Mouse (Mus musculus): ENCODE results near the gene Stac3.

Gene Stac3

DNA sequence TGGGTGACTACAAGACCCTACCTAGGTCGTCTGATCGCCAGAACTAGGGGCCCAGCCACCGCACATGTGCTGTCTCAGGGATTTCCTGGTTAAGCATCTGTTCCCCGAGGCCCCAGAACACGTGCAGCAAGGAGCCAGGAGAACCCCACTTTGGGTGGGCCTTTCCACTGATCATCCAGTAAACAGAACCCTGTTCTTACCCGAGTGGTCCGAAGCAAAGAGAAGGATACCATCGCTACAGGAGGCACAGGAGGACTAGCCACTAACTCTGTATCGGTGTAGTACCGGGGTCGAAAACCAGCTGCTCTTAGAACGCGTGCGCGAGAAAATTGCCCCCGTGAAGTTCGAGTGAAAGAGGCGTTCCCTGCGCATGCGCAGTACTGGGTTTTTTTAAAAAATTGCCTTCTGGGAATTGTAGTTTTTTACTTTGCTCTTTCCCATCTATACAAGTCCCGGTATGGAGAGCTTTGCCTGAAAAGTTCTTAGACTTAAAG, 20.6 kb downstream of the Stac3 start, which contains the start of gene Shmt2:
Shmt2 (minus strand) TSS at position 357 of the 494 bp plus-strand sequence.
- in situ Hi-C loops (cut with MseI, MboI), result no loop called here

DNA sequence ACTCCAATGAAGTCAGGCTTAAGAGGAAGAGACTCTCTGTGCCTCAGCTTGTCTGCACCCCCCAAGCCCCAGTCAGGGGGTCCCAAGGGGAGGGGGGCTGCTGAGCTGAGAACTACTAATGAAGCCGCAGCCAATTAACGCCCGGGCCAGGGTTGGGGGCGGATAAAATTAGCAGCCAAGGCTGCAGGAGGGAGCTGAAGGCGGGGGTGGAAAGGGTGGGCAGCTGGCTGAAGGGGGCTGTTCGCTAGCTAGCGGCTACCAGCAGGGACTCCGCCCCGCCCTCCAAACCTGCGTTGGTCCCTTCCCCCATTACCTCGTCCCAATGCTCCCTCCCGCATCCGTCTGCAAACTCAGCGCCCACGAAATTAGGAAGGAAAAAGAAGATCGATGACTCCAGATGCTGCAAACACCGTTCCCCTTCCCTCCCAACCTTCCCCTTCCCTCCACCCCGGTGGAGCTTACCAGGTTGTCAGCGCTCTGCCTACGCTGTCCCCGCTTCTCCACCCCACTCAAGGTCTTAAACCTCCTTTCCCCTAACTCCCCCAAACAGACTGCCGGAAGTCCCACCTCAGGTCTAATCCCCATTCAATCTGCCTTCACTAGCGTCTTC, 23.3 kb downstream of the Stac3 start:
- in situ Hi-C loops (cut with MseI, MboI), result no loop called here

DNA sequence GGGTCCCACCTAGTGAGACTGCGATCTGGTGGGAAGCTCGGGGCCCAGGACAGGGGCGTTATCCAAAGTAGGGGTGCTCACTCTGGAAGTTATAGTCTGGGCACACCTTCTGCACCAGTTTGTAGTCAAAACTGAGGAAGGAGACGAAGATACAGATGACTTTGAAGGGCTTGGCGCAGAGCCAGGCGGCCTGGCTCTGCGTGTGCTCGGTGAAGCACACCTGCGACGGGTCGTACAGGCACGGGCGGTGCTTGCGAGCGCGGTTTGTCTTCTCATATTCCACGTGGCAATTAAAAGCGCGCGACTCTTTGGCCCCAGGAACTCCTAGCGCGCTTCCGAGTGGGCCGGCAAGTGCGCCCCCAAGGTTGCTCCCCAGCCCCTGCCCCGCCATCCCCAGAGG, 24.6 kb downstream of the Stac3 start:
- in situ Hi-C loops (cut with MseI, MboI), result no loop called here

DNA sequence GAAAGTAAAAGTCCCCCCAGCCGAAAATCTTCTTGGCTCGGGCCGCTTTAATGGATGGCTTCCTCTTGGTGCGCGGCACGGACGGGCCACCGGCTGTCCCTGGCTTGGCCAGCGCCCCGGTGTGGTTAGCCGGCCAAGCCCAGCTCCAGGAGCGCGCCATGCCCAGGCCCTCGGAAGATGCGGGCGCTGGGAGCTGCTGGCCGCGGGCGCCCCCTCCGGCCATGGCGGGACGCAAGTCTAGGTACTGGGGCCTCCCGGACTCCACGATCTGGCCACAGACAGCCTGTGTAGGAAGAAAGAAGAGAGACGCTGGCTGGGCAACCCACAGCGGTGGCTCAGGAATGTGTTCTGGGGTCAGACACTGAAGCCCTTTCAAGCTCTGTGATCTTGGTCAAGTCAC, 25.2 kb downstream of the Stac3 start:
- in situ Hi-C loops (cut with MseI, MboI), result no loop called here

DNA sequence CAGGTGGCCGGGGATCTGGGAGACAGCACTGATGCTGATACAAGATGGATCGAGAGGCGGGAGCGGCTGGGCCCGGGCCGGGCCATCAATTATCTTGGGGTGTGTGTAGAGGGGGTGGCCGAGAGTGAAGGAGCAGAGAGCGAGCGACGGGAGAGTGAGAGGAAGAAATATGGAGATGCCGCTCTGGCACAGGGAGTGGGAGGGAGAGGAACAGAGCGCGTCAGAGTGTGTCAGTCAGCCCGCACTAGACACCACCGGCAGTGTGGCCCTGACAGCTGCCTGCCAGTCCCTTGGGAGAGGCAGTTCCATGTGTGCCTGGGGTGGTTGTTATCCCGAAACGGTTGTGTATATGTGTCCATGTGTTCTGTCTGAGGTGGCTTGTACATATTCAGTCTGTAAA, 26.0 kb downstream of the Stac3 start:
- in situ Hi-C loops (cut with MseI, MboI), result no loop called here

DNA sequence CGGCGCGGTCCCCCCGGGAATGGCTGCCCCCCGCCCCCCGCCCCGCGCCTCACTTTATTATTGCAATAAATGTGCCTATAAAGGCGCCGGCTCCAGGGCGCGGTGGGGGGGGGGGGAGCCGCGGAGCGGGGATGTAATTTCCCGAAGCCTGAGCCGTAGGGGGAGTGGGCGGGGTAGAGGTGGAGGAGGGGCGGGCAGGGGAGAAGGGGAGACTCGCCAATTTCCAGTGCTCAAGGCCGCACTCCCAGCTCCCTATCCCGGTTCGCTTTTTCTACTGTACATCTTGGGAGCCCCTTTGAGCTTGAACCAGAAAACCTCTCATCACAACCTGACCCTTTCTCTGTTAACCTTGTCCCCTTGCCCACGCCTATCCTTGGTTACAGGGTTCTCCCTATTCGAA, 29.5 kb downstream of the Stac3 start:
- in situ Hi-C loops (cut with MseI, MboI), result no loop called here

DNA sequence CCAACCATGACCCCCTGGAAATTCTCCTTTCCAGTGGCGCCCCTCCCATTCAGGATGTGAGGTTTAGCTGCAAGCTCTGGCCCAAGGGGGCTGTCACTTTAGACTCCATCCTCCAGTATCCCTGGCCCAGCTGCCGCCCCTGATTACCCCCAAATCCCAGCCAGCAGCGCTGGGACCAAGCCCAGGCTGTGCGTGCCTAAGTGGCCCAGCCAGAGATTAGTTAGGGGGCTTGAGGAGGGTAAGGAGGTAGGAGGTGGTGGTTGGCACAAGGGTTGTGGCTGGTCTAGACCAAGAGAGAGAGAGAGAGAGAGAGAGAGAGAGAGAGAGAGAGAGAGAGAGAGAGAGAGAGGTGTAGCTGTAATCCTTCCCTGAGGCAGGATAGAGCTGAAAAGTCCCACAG, 30.1 kb downstream of the Stac3 start:
- in situ Hi-C loops (cut with MseI, MboI), result no loop called here

DNA sequence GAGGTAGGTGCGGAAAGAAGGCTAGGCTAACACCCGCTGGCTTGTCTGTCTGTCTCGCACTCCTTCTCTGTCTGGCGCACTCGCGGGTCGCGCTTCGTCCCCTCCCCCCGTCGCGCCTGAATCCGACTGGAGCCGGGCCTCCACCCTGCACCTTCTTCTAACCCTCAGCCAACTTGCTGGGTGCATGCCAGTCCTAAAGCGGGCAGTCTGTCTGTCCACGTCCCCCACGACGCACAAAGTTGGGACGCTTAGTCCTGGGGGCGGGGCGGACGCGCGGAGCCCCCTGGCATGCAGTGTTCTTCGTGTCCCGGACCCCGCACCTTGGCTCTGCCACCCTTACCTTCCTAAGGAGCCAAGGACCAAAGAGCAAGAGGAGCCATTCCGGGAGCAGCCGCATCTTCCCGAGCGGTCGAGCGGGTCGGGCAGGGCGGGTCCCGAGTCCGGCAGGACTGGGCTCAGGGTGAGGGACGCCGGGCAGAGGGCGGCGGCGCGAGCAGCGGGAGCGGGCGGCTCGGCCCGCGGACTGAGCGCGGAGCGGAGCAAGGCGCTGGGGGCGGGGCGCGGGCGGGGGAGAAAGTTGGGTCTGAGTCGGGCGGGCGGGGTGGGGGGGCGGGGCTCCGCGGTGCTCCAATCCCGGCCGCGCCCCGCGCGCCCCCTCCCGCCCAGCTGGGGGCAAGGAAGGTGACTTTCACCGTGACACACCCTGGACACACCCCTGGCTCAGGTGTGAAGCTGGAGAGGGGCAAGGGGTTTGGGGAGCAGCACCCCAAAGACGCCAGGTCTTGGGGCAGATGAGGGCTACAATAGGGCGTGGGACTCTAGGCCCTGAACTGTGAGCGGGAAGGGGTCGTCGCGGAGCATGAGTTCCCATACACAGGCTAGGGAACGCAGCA, 32.8 kb downstream of the Stac3 start, which contains the start of gene Nxph4:
Nxph4 (minus strand) TSS at position 524 of the 893 bp plus-strand sequence.
- in situ Hi-C loops (cut with MseI, MboI), result no loop called here

DNA sequence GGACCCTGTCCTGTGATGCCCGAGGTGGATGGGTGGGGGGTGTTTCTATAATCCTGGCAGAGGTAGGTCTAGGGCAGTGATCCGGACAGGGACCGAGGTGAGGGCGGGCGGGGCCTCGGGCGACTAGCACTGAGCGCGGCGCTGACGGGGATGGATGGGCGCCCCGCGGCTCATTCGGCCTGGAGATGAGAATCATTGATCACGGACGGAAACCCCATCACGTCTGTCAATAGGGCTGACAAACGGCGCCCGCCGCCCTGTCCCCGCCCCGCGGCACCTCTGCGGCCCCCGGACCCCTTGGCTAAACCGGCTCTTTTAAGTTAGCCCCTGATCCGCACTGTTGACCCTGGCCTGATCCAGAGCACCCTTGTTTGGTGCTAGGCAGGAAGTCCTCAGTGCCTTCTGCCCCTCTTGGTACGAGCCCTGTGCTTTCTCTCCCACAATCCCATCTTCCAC, 33.5 kb downstream of the Stac3 start:
- in situ Hi-C loops (cut with MseI, MboI), result no loop called here

DNA sequence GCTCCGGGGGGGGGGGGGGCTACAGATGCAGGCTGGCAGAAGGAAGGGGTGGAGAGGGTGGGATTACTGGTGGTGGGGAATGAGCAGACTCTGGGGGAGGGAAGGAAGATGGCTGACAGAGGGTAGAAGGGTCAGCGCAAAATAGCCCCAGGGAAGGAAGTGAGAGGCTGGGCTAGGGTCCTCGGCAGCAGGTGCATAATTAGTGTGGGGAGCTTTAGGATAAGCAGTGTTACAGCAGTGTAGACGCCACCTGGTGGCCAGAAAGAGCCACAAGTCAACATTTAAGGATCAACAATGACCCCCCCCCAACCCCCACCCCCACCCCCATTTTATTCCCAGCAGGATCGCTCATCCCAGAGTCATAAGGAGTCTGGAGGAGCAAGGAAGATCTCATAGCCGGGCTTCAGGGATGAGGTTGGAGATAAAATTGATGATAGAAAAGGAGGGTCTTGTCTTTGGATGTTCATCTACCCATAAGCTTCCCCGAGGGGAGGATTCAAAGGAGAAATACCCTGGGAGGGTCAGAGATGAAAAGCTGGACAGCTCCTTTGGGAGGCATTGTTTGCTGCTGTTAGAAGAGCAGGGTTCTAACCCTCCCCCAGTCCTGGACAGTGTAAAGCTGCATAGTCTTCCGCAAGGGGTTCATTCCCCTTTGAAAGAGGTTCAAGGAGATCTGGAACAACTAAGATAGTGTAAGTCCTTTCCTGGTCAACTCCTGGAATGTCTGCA, 35.3 kb downstream of the Stac3 start:
- in situ Hi-C loops (cut with MseI, MboI), result no loop called here

DNA sequence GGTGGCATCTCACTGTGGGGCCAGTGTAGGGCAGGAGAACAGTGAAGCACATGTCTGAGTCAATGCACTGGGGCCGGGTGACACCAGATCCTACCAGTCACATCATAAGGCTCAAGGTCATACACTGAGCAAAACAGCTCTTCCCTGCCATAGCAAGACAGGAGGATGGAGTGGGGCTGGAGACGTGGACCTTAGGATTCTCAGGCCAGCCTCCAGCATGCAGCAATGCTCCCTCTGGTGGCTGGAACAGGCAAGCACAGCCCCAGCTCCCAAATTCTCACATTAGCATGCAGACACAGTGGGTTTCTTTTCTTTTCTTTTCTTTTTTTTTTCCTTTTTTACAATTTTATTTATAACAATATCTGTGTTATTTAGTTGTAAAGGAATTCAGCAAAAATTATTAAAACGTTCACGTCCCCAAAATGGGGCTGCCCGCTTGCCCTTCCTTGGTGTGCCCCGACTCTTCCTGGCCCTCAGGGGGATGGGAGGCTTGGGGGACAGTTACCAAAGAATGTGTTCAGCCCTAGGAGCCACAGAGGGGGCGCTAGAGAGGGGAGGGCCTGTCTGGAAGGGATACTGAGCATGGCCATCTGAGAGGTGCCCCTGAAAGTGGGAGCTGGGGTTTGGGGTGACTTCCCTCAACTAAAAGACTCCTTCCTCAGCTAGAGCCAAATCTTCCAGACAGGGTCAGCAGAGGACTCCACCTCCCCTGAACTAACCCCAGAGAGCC, 36.5 kb downstream of the Stac3 start:
- in situ Hi-C loops (cut with MseI, MboI), result no loop called here

DNA sequence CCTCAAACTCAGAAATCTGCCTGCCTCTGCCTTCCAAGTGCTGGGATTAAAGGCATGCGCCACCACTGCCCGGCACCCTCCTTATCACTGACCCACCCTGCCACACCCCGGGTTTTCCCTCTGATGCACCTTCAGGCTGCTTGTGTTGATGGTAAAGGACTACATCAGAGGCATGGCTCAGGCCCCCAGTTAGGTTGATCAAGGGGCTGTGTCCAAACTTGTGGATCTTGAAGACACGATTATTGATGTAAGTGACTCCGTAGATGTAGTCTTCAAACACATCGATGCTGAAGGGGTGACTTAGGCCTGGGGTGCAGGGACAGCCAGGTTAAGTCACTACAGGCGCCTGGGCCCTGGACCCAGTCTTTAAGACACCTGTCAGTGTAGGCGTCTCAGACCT, 40.0 kb downstream of the Stac3 start:
- in situ Hi-C loops (cut with MseI, MboI), result loop anchor here (5.0 kb wide), 1 partner anchor 34 kb away; no protein-coding TSS in a partner anchor

DNA sequence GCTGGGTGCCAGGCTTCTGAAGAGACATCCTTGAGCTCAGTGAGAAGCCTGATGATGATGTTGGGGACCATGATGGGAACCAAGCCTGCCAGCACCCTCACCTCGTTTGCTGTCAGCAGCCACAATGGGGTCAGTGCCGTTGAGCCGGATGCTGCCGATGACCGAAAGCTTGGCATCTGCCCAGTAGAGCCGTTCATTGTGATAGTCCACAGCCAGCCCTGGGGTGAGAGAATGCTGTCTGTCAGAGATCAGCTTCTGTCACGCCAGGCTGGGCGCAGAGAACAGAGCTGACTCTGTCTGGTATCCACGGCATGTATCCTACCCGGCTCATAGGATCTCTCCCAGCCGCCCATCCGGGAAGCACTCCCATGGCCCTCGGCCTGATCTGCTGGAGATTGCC, 40.6 kb downstream of the Stac3 start:
- in situ Hi-C loops (cut with MseI, MboI), result loop anchor here (5.0 kb wide), 1 partner anchor 35 kb away; no protein-coding TSS in a partner anchor

DNA sequence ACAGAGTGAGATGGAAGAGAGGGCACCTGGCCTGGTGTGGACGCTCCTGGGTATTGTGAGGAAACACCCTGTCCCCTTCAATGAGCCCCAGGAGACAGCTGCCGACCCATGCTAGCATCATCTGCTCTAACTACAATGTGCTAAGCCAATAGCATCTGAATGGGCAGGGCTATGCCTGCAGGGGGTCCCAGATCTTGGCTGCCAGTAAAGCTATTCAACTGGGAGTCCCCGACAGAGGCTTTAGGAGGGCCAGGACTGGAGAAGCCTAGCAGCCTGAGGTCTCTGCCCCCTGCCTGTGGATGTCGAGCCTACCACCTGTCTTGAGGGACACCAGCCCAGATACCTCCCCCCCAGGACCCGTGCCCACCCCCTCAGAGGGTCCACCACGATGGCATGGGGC, 41.2 kb downstream of the Stac3 start:
- in situ Hi-C loops (cut with MseI, MboI), result loop anchor here (5.0 kb wide), 1 partner anchor 35 kb away; no protein-coding TSS in a partner anchor

DNA sequence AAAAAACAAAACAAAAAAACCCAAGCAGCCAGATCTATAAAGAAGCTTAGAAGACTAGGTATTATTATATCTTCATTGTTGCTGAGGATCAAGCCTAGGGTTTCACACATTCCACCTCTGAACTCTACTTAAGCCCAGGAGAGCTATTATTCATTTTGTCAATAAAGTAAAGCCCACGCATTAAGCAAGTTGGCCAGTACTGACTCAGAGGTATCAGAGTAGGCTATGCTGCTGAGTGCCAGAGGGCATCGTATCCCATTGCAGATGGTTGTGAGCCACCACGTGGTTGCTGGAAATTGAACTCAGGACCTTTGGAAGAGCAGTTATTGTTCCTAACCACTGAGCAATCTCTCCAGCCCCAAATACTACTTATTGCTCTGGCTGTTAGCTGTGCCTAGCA, 42.4 kb downstream of the Stac3 start:
- in situ Hi-C loops (cut with MseI, MboI), result loop anchor here (5.0 kb wide), 1 partner anchor 37 kb away; no protein-coding TSS in a partner anchor

DNA sequence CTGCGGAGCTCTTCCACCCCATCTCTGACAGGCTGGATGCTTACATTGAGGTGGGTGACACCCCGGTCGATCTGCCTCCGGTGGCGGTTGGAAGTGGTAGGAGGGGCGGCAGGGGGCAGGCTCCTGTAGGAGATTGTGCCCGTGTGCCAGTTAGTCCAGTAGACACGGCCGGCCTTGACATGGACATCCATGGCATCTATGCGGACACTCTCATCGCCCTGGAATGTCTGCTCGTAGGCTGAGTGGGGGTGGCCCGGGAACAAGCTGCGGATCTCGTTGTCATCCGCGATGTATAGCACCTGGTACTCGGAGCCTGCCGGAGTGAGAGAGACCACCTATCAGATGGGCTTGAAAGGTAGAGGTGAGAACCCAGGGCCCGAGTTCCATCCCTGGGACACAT, 42.9 kb downstream of the Stac3 start:
- in situ Hi-C loops (cut with MseI, MboI), result loop anchor here (5.0 kb wide), 1 partner anchor 37 kb away; no protein-coding TSS in a partner anchor

DNA sequence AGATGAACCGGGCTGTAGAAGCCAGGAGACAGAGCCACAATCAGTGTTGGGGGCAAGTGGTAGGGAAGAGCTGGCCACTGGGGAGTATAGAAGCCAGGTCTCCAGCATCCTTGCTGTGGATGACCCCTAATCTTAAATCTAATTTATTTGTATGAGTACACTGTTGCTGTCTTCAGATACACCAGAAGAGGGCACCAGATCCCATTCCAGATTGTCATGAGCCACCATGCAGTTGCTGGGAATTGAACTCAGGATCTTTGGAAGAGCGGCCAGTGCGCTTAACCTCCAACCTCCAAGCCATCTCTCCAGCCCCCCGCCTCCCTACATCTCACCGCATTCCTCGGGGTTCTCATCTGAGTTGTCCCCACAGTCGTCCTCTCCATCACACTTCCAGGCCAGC, 45.0 kb downstream of the Stac3 start:
- in situ Hi-C loops (cut with MseI, MboI), result no loop called here

DNA sequence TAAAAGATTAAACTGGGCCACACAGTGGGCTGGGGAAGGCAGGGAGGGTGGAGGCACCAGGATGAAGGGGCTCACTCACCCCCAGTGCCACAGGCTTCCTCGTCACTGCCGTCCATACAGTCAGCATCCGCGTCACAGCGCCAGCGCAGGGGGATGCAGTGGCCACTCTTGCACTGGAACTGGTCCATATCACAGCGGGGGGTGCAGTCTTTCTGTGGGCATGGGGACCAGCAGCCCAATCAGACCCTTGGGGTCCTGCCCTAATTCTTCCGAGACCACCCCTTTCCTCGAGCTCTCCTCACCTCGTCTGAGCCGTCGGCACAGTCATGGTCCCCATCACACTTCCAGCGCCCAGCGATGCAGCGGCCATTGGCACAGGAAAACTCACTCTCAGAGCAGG, 46.8 kb downstream of the Stac3 start:
- in situ Hi-C loops (cut with MseI, MboI), result no loop called here

DNA sequence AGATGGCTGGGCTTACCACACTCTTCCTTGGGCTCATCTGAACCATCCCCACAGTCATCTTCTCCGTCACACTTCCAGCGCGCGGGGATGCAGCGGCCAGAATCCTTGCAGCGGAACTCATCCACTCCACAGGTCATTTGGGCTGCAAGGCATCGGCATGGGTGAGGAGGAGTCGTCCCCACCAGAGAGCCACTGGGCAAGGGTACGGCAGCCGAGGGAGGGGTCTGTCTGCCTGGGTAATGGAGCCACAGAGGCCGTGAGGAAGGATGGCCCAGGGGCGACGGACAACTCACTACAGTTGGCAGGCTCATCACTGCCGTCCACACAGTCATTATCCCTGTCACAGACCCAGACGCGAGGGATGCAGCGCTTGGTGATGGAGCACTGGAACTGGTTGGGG, 48.4 kb downstream of the Stac3 start:
- in situ Hi-C loops (cut with MseI, MboI), result no loop called here

DNA sequence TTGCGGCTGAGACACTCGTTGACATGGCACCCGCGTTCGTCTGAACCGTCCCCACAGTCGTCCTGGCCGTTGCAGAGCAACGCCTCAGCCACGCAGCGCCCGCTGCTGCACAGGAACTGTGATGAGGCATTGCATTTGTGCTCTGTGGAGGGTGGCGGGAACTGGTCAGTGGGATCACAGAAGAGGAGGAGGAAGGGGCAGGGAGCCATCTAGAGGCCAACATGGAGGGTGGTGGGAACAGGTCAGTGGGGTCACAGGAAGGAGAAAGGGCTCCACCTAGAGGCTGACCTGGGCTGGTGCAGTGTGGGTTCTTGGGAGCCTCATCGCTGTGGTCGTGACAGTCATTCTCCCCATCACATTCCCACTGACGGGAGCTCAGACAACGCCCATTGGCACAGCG, 54.2 kb downstream of the Stac3 start:
- in situ Hi-C loops (cut with MseI, MboI), result no loop called here

DNA sequence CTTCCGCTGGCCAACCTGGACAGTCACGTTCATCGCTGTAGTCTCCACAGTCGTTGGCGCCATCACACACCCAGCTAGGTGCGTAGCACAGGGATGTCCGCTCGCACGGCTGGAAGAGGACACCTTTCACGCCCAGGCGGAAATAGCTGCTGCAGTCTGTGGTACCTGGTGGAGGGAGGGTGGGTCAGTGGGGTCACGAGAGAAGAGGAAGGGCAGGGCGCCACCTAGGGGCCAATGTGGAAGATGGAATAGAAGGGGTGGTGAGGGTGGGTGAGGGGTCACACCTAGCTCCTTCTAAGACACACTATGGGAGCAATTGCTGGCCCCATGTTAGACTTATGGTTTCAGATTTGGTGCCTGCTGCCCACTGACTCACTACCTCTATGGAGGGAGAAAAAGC, 55.9 kb downstream of the Stac3 start:
- in situ Hi-C loops (cut with MseI, MboI), result no loop called here
